Comparison of ENCODE assay signal across 7 mouse cellular contexts in genomic region chr8:69919010-69919409, GRCm38 (mm10). TPM values are rescaled to one million over a fixed set of nuclear protein-coding genes. Genes with fewer than 3 reads are reported as not detected.
A peak's percentile ranks its signal among the peaks of the same experiment; 100 is the strongest.
DNase-seq lines count a peak whose midpoint lies in the region; ATAC-seq and TF ChIP-seq lines count a peak whose summit lies in the region.

No protein-coding gene starts in this region.

- H3K27ac ChIP-seq in cortical plate, adult 2 months (ENCODE audit: insufficient read depth, low read length): no peak overlapping the region
- peak overlapping the region; percentile 9; the same call in 1 of the 2 replicates for H3K27ac ChIP-seq in intestine, embryonic 14.5 days (ENCODE audit: low read depth)

- H3K4me1 ChIP-seq in cortical plate, adult 2 months (ENCODE audit: control insufficient read depth, insufficient read depth, low read length): no peaks in the 10 kb centered on the region
- peaks cover 11% of the 10 kb centered on the region for H3K4me1 ChIP-seq in intestine, embryonic 14.5 days (replicated peaks; ENCODE audit: control insufficient read depth, insufficient read depth, low read length)

- H3K27me3 ChIP-seq in intestine, embryonic 14.5 days (replicated peaks; ENCODE audit: control insufficient read depth, insufficient read depth, low read length): no peaks in the 10 kb centered on the region

- H3K4me2 ChIP-seq in intestine, embryonic 14.5 days (ENCODE audit: low read length): no peak overlapping the region

- 78% methylated on average over 1 of the region's 1 CpGs for WGBS in intestine, embryonic 14.5 days

- H3K9me3 ChIP-seq in intestine, embryonic 14.5 days (ENCODE audit: control insufficient read depth, low read length): no peaks in the 10 kb centered on the region

- H3K4me3 ChIP-seq in cortical plate, adult 2 months (ENCODE audit: insufficient read depth, low read length): no peak overlapping the region
- H3K4me3 ChIP-seq in intestine, embryonic 14.5 days (ENCODE audit: low read depth, low read length): no peak overlapping the region

- TF ChIP-seq POLR2A in cortical plate, adult 2 months (IDR thresholded peaks at IDR 0.05; ENCODE audit: extremely low read depth, insufficient read depth, low read length): no peak

- peak; percentile 33; the same call in 1 of the 2 replicates for ATAC-seq in intestine, embryonic 14.5 days (replicated peaks; ENCODE audit: low FRiP score, low TSS enrichment, low read depth)
- peak; percentile 56 for ATAC-seq in megakaryocyte-erythroid progenitor cell, adult 5-6 weeks (replicated peaks; ENCODE audit: low FRiP score, low TSS enrichment, poor library complexity, severe bottlenecking)

- peak; percentile 82 to 96 for DNase-seq in adrenal gland, adult (ENCODE audit: inconsistent age in 2 of 2, low spot score in 1 of 2)
- peak; percentile 46 to 65 for DNase-seq in gastrocnemius, postnatal 36 days
- DNase-seq in intestine, embryonic 14.5 days (ENCODE audit: low spot score): peak; percentile 88
- DNase-seq in left cerebral cortex, postnatal 10 days (ENCODE audit: extremely low spot score in 1 of 2, low spot score in 2 of 2): peak; percentile 70 to 81
- DNase-seq in right cerebral cortex, postnatal 14 days: peak; percentile 65

- TF ChIP-seq CTCF in cortical plate, adult 2 months (IDR thresholded peaks at IDR 0.05; ENCODE audit: extremely low read depth, insufficient read depth, low read length): peak; percentile 88

- peaks cover 37% of the 10 kb centered on the region for H3K36me3 ChIP-seq in intestine, embryonic 14.5 days (ENCODE audit: control insufficient read depth, insufficient read depth, low read length)

- intact Hi-C loops in gastrocnemius, postnatal 36 days (cut with DNase I): loop anchor here (1.0 kb wide), 1 partner anchor 85 kb away; no protein-coding TSS in a partner anchor
- intact Hi-C loops in left cerebral cortex, postnatal 10 days (cut with DNase I): loop anchor here (5.0 to 10.0 kb wide), 2 partner anchors 83 to 246 kb away; no protein-coding TSS in a partner anchor

- H3K9ac ChIP-seq in intestine, embryonic 14.5 days (ENCODE audit: low read length): no peak overlapping the region

RNA-seq across cellular contexts. Expression of gene Yjefn3, which starts 16.5 kb away (rescaled TPM):
- 34.2 and 35.7 TPM in 2 replicates for polyA plus RNA-seq in cortical plate, adult 2 months (2012; rRNA removed)
- 1 to 10 TPM; 5.7 to 9.0 TPM for total RNA-seq in gastrocnemius, postnatal 36 days (2021)
- 4.1 and 5.0 TPM in 2 replicates for polyA plus RNA-seq in intestine, embryonic 14.5 days (2014; fragmentation: Nextera tagmentation; extraction: Ambion mirVana)
- total RNA-seq in left cerebral cortex, postnatal 10 days (2021): 10 to 100 TPM; 16.9 to 17.5 TPM
- not detected in 2 replicates for total RNA-seq in megakaryocyte-erythroid progenitor cell, adult 5-6 weeks (2014; fragmentation: Nextera tagmentation)
- total RNA-seq in megakaryocyte-erythroid progenitor cell, adult 5-6 weeks (2017): not detected in 2 replicates

RNA-seq across cellular contexts. Expression of gene Ndufa13, which starts 16.7 kb away (rescaled TPM):
- 182 and 184 TPM in 2 replicates for polyA plus RNA-seq in cortical plate, adult 2 months (2012; rRNA removed)
- total RNA-seq in gastrocnemius, postnatal 36 days (2021): 100 to 1,000 TPM; 332 to 340 TPM
- polyA plus RNA-seq in intestine, embryonic 14.5 days (2014; fragmentation: Nextera tagmentation; extraction: Ambion mirVana): 215 and 222 TPM in 2 replicates
- 100 to 1,000 TPM; 111 to 119 TPM for total RNA-seq in left cerebral cortex, postnatal 10 days (2021)
- 110 and 122 TPM in 2 replicates for total RNA-seq in megakaryocyte-erythroid progenitor cell, adult 5-6 weeks (2014; fragmentation: Nextera tagmentation)
- 91.6 and 99.6 TPM in 2 replicates for total RNA-seq in megakaryocyte-erythroid progenitor cell, adult 5-6 weeks (2017)

RNA-seq across cellular contexts. Expression of gene Tssk6, which starts 17.0 kb away (rescaled TPM):
- 0.29 and 0.40 TPM in 2 replicates for polyA plus RNA-seq in cortical plate, adult 2 months (2012; rRNA removed)
- total RNA-seq in gastrocnemius, postnatal 36 days (2021): not detected
- polyA plus RNA-seq in intestine, embryonic 14.5 days (2014; fragmentation: Nextera tagmentation; extraction: Ambion mirVana): 3.3 and 4.0 TPM in 2 replicates
- total RNA-seq in left cerebral cortex, postnatal 10 days (2021): under 1 TPM; 0.26 to 0.53 TPM
- 1.4 TPM in 1 of 2 replicates, not detected in the other for total RNA-seq in megakaryocyte-erythroid progenitor cell, adult 5-6 weeks (2014; fragmentation: Nextera tagmentation)
- 0.15 TPM in 1 of 2 replicates, not detected in the other for total RNA-seq in megakaryocyte-erythroid progenitor cell, adult 5-6 weeks (2017)

RNA-seq across cellular contexts. Expression of gene Cilp2, which starts 31.5 kb away (rescaled TPM):
- polyA plus RNA-seq in cortical plate, adult 2 months (2012; rRNA removed): 0.89 and 1.4 TPM in 2 replicates
- total RNA-seq in gastrocnemius, postnatal 36 days (2021): 10 to 100 TPM in 1 of 2 experiments, 1 to 10 TPM in 1; 9.3 to 11.0 TPM
- polyA plus RNA-seq in intestine, embryonic 14.5 days (2014; fragmentation: Nextera tagmentation; extraction: Ambion mirVana): 0.44 and 0.57 TPM in 2 replicates
- total RNA-seq in left cerebral cortex, postnatal 10 days (2021): 1 to 10 TPM; 2.5 to 2.6 TPM
- total RNA-seq in megakaryocyte-erythroid progenitor cell, adult 5-6 weeks (2014; fragmentation: Nextera tagmentation): not detected in 2 replicates
- not detected in 2 replicates for total RNA-seq in megakaryocyte-erythroid progenitor cell, adult 5-6 weeks (2017)

Comparison
In these comparisons a context has a peak if more than half of its experiments do, and no peak if none do; other contexts are left out.
1. RNA of gene Yjefn3, which starts 16.5 kb away (total RNA-seq): 16.9 to 17.5 TPM in left cerebral cortex, postnatal 10 days and 5.7 to 9.0 TPM in gastrocnemius, postnatal 36 days; not detected in megakaryocyte-erythroid progenitor cell, adult 5-6 weeks; every median in the first group is over 4 times any median in the second.
2. Peak in every context shown above with its lines, with median percentiles within 50 percentile points of each other: DNase-seq.